Mouse (Mus musculus) liver, embryonic 16.5 days (tissue): ENCODE data around the gene Hip1. TPM values are rescaled to one million over a fixed set of nuclear protein-coding genes. Genes with fewer than 3 reads are reported as not detected.

Experiments
- ATAC-seq: fragments of 200-750 bp; cut with Nextera tagmentation; 2 replicates; pipeline ENCODE4 v1.8.0; 2017; ENCODE audit warnings: low read depth, mild to moderate bottlenecking, moderate number of reproducible peaks, moderate library complexity
- H3K27ac ChIP-seq: fragments of 300-500 bp; sonication (generic); 2 replicates; pipeline ENCODE4 v1.5.1; 2014; ENCODE audit warnings: mild to moderate bottlenecking, low read length
- H3K27me3 ChIP-seq: fragments of 300-500 bp; sonication (generic); 2 replicates; pipeline ENCODE4 v1.6.1; 2014; ENCODE audit warnings: low read depth, low read length, mixed read lengths; ENCODE audit not compliant: control insufficient read depth, insufficient read depth
- H3K36me3 ChIP-seq: fragments of 300-500 bp; sonication (generic); 2 replicates; pipeline ENCODE4 v1.6.1; 2014; ENCODE audit warnings: mild to moderate bottlenecking; ENCODE audit not compliant: control insufficient read depth, insufficient read depth
- H3K4me1 ChIP-seq: fragments of 300-500 bp; sonication (generic); 2 replicates; pipeline ENCODE4 v1.6.1; 2014; ENCODE audit warnings: low read depth, low read length, mixed read lengths; ENCODE audit not compliant: control insufficient read depth
- H3K4me2 ChIP-seq: fragments of 300-500 bp; sonication (generic); 2 replicates; pipeline ENCODE4 v1.6.1; 2014; ENCODE audit warnings: low read depth, low read length, mixed read lengths
- H3K4me3 ChIP-seq: fragments of 300-500 bp; sonication (generic); 2 replicates; pipeline ENCODE4 v1.5.1; 2014; ENCODE audit warnings: low read depth, mild to moderate bottlenecking, low read length
- H3K9ac ChIP-seq: fragments of 300-500 bp; sonication (generic); 2 replicates; pipeline ENCODE4 v1.6.1; 2014; ENCODE audit warnings: low read depth, low read length
- H3K9me3 ChIP-seq: fragments of 300-500 bp; sonication (generic); replicated peaks from 2 replicates; pipeline ENCODE4 v1.6.1; 2016; ENCODE audit warnings: low read length; ENCODE audit not compliant: control insufficient read depth
- whole genome bisulfite sequencing: fragments of 180-500 bp; shearing (Covaris S2); extraction: QIAGEN DNeasy Blood & Tissue Kit; methylation state at CpG from one replicate; pipeline ENCODE4 v1.1.7; 2014; ENCODE audit not compliant: insufficient replicate concordance; 5-methylcytosine and 5-hydroxymethylcytosine counted together
- polyA plus RNA-seq: library from polyadenylated mRNA; unstranded; fragments of >200 nt; fragmentation: Nextera tagmentation; extraction: Ambion mirVana; gene quantifications from 2 replicates; pipeline ENCODE4 v1.2.1, GENCODE M21; 2015

The Hip1 gene
- polyA plus RNA-seq, 1 experiment from 2014 or later, result 3.9 TPM

DNA sequence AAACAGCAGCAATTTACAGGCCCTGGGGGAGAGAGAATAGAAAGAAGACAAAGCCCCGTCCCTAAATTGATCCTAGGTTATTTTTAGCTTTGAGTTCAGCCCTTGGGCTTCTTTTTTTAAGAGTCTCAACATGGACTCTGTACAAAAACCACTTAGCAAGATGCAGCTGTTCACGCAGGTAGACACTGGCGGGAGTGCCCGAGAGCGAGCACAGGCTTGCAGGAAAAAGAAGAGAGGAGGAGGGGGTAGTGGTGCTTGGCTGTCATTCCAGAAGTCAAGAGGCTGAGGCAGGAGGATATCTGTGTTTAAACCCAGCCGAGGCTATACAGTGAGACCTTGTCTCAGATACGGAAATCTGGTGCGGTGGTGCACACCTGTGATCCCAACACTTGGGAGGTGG is 42.9 kb downstream of the Hip1 start:
- Histone ChIP-seq H3K9ac (no peak overlapping the region), H3K4me1 (no peaks in the 10 kb centered on the region), H3K4me3 (no peak overlapping the region), H3K4me2 (no peak overlapping the region), H3K36me3 (no peaks in the 10 kb centered on the region), H3K27me3 (no peaks in the 10 kb centered on the region), H3K9me3 (no peaks in the 10 kb centered on the region), H3K27ac (no peak overlapping the region)
- 59% methylated on average over 8 of the region's 8 CpGs for WGBS
- no peak for ATAC-seq

DNA sequence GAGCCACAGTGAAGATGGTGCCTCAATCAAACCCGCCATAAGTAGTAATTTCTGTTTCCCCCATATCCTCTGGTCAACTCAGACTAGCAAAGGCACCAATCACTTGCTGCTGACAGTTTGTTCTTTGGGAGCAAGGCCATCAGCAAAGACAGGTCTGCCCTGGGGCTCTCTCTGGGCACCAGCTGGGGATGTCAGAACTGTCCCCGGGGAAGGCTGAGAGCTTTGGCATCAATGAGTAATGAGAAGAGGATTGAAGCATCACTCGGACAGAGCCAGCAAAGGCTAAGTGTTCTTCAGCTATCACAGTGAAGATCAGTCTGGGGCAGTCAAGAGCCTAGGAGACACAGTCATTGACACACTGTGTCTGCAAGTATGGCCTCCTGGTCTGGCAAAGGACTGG is 46.0 kb downstream of the Hip1 start:
- H3K4me2 ChIP-seq, result no peak overlapping the region
- WGBS, result 62% methylated on average over 3 of the region's 3 CpGs
- no peaks in the 10 kb centered on the region for H3K36me3 ChIP-seq
- H3K9me3 ChIP-seq, result no peaks in the 10 kb centered on the region
- no peak overlapping the region for H3K9ac ChIP-seq
- H3K27ac ChIP-seq, result no peak overlapping the region
- H3K27me3 ChIP-seq, result no peaks in the 10 kb centered on the region
- no peak for ATAC-seq
- H3K4me1 ChIP-seq, result no peaks in the 10 kb centered on the region
- no peak overlapping the region for H3K4me3 ChIP-seq

DNA sequence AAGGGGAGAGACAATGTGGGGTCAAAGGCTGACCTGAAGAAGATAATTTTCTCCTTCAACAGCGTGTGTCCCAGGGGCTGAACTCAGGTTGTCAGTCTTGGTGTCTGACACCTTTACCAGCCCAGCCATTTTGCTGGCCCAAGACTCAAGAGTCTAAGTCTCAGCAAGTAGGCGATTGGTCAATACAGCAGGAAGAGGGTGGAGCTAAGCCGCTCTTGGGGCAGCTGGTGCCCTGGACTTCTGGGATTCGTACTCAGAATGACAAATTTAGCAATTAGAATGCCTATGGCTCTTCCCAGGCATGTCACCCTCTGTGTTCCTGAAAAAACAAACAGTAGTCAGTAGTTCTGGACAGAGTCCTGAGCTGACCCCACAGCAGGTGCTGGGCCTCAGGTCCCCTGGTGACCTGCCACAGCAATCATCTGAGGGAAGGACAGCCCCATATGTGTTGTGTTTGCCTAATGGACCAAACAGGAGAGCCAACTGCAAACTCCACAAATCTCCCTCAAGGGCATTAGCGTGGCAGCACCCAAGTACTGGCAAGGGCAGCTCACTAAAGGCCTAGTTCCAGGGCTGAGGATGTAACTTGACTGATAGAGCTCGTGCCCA is 47.5 kb downstream of the Hip1 start:
- ATAC-seq, result no peak
- no peak overlapping the region for H3K9ac ChIP-seq
- H3K27ac ChIP-seq, result no peak overlapping the region
- no peak overlapping the region for H3K4me2 ChIP-seq
- WGBS, result 71% methylated on average over 6 of the region's 6 CpGs
- no peaks in the 10 kb centered on the region for H3K27me3 ChIP-seq
- H3K4me3 ChIP-seq, result no peak overlapping the region
- no peaks in the 10 kb centered on the region for H3K4me1 ChIP-seq
- H3K36me3 ChIP-seq, result no peaks in the 10 kb centered on the region
- no peaks in the 10 kb centered on the region for H3K9me3 ChIP-seq

DNA sequence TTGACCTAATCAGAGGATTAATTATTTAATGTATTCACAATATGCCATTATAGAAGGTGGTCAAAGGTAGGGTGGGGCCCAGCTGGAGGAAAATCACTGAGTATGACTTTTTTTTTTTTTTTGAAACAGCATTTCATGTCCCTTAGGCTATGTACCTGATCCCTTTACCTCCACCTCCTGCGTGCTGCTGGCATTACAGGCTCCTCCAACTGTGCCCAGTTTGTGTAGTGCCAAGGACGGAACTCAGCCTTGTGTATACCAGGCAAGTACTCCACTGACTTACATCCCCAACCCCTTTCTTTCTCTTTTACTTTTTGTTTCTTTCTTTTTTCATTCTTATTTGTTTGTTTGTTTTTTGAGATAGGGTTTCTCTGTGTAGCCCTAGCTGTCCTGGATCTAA is 48.4 kb downstream of the Hip1 start:
- no peaks in the 10 kb centered on the region for H3K4me1 ChIP-seq
- no peaks in the 10 kb centered on the region for H3K36me3 ChIP-seq
- 74% methylated on average over 2 of the region's 2 CpGs for WGBS
- H3K9ac ChIP-seq, result no peak overlapping the region
- H3K27ac ChIP-seq, result no peak overlapping the region
- H3K4me2 ChIP-seq, result no peak overlapping the region
- no peak for ATAC-seq
- H3K27me3 ChIP-seq, result no peaks in the 10 kb centered on the region
- no peak overlapping the region for H3K4me3 ChIP-seq
- H3K9me3 ChIP-seq, result no peaks in the 10 kb centered on the region

DNA sequence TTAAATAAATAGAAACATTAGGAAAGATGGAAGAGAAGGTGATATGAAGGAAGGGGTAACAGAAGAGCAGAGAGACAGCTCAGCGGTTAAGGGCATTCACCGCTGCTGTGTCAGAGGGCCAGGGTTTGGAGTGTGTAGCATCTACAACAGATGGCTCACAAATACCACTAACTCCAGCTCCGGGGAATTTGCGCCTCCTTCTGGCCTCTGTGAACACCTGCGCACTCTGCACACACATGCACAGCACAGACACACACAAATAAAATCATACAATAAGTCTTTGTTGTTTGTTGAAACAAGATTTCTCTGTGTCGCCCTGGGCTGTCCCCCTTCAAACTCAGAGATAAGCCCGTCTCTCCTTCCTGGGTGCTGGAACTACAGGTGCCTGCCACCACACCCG is 49.4 kb downstream of the Hip1 start:
- Histone ChIP-seq H3K9me3 (no peaks in the 10 kb centered on the region), H3K27ac (no peak overlapping the region), H3K9ac (no peak overlapping the region), H3K4me1 (no peaks in the 10 kb centered on the region), H3K27me3 (no peaks in the 10 kb centered on the region), H3K4me3 (no peak overlapping the region), H3K36me3 (no peaks in the 10 kb centered on the region), H3K4me2 (no peak overlapping the region)
- 74% methylated on average over 8 of the region's 8 CpGs for WGBS
- no peak for ATAC-seq

DNA sequence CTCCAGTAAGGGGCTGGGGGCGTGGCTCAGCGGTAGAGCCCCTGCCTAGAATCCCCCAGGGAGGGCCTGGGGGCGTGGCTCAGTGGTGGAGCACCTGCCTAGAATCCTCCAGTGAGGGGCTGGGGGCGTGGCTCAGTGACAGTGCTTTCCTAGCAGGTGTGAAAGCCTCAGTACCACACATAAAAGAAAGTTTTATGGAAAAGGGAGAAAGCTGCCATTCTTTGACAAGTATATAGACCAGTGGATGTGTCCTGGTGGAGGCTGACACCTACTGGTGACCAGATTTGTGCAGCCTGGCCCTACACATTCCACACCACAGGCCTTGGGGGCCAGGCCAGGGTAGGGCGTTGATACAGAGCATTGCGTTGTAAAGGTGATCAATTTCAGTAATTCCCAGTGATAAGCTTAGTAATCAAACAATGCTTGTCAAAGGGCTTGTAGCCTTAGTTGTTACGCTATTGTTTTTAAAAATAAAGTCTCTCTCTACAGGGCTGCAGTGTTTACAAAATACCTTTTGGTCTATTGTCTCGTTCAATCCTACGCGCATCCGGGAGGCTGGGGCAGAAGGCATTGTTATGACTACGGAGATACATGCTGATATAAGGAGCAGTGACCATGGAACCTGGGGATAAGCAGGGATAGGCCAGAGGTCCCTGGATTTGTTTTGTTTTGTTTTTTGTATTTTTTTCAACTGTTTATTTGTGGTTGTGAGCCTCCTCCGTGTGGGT is 50.6 kb downstream of the Hip1 start:
- Histone ChIP-seq H3K4me1 (no peaks in the 10 kb centered on the region), H3K36me3 (no peaks in the 10 kb centered on the region), H3K4me2 (no peak overlapping the region), H3K27ac (no peak overlapping the region), H3K9me3 (no peaks in the 10 kb centered on the region), H3K9ac (no peak overlapping the region), H3K27me3 (peaks cover 11% of the 10 kb centered on the region), H3K4me3 (no peak overlapping the region)
- no peak for ATAC-seq
- 65% methylated on average over 13 of the region's 13 CpGs for WGBS

DNA sequence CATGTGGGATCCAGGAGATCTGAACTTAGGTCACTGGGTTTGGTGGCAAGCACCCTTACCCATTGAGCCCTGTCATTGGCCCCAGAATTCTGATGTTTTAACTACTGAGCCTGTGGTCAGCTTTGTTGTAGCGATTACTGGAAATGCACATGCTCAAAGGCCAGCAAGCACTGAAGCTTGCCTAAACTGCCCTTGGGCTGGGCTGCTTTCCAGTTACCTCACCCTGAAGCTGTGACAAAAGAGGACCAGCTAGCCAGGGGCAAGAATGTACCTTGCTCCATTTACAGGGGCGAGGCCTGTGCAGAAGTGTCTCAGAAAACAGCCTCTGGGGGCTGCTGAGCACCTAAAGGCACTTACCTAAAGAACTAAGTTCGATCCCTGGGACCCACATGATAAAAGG is 51.8 kb downstream of the Hip1 start:
- no peak for ATAC-seq
- Histone ChIP-seq H3K9me3 (no peaks in the 10 kb centered on the region), H3K36me3 (no peaks in the 10 kb centered on the region), H3K9ac (no peak overlapping the region), H3K4me2 (no peak overlapping the region), H3K27me3 (peaks cover 23% of the 10 kb centered on the region), H3K4me3 (no peak overlapping the region), H3K4me1 (no peaks in the 10 kb centered on the region), H3K27ac (no peak overlapping the region)
- 64% methylated on average over 3 of the region's 3 CpGs for WGBS

DNA sequence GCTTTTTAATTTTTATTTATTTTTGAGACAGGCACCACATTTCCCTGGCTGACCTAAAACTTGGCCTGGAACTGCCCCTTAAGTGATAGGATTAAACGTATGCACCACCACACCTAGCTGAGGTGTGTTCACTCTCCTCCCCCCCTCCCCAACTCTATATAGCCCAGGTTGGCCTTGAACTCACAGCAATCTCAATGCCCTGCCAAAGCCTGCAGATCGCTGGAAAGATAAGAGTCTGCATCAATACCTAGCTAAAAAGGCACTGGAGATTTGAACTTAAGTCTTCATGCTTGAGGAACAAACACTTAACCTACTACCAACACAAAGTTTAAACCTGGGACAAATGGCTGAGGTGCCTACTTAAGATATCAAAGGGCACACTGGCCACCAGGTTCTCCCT is 52.8 kb downstream of the Hip1 start:
- peaks cover 25% of the 10 kb centered on the region for H3K27me3 ChIP-seq
- WGBS, result 57% methylated on average over 2 of the region's 2 CpGs
- H3K4me1 ChIP-seq, result no peaks in the 10 kb centered on the region
- H3K27ac ChIP-seq, result no peak overlapping the region
- H3K9ac ChIP-seq, result no peak overlapping the region
- ATAC-seq, result no peak
- no peak overlapping the region for H3K4me2 ChIP-seq
- H3K9me3 ChIP-seq, result no peaks in the 10 kb centered on the region
- no peak overlapping the region for H3K4me3 ChIP-seq
- H3K36me3 ChIP-seq, result no peaks in the 10 kb centered on the region

DNA sequence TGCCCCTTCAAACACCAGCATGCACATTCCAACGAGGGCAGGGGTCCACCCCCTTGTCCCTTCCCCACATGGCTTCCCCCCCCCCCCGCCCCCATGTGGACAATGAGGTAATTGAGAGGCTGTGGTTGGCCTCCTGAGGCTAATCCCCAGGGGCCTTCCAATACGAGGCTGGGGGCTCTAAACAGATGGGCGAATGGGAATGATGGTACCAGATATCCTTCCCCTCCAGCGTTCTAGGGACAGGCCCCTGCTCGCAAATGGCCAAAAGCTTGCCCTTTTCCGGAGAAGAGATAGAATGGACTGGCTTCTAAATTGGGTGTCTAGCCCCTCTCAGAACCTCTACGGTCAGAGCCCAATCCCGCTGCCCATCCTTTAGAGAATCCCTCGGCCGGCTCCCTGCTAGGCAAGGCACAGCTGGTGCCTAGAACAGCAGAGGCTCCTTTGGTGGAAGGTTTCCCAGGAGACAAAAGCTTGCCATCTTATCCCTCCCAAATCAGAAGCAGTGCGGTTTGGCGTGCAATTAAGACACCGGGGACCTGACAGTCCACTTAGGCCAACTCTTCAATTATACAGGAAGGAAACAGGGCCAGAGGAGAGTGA is 55.1 kb downstream of the Hip1 start:
- H3K27ac ChIP-seq, result no peak overlapping the region
- H3K4me3 ChIP-seq, result peak overlapping the region; percentile 57
- 23% methylated on average over 13 of the region's 14 CpGs for WGBS
- ATAC-seq, result no peak
- no peaks in the 10 kb centered on the region for H3K36me3 ChIP-seq
- peaks cover 25% of the 10 kb centered on the region for H3K27me3 ChIP-seq
- no peak overlapping the region for H3K9ac ChIP-seq
- H3K4me2 ChIP-seq, result peak overlapping the region; percentile 72
- H3K4me1 ChIP-seq, result no peaks in the 10 kb centered on the region
- no peaks in the 10 kb centered on the region for H3K9me3 ChIP-seq
